Mouse (Mus musculus): ENCODE results near the gene Ppp2r5c. TPM values are rescaled to one million over a fixed set of nuclear protein-coding genes. Genes with fewer than 3 reads are reported as not detected.

The Ppp2r5c gene
- total RNA-seq, 2 experiments from 2014 or later = 57.9 to 80.9 TPM

DNA sequence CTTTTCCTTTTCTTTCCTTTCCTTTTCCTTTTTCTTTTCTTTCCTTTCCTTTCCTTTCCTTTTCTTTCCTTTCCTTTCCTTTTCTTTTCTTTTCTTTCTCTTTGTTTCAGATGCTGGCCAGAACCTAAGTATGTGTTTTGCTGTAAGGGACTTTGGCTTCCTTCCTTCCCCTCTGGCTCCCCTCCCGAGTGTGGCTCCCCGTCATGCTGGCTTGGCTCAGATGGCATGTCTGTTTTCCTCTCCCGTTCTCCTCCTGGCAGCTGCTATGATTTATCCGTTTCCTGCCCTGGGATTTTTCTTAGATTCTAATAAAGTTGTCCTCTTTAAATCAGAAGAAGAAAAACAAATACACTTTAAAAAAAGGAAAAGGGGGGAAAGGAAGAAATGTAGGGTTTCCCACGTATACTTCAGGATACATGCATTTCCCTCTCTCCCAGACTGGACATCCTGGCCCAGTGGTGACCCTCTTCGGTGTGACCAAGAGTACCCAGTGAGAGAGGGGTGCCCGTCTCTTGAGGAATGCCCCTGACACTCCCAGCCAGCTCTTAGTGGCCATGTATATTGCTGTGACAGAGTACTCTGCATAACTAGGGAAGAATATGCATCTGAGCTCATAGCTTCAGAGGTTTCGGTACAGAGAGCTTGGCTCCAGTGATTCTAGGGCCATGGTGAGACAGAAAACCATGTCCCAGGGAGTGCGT lies 63.4 kb downstream of the Ppp2r5c start:
- H3K27ac ChIP-seq = peak overlapping the region; percentile 71
- TF ChIP-seq CTCF (IDR thresholded peaks at IDR 0.05) = no peak
- intact Hi-C loops (cut with DNase I) = no loop called here

DNA sequence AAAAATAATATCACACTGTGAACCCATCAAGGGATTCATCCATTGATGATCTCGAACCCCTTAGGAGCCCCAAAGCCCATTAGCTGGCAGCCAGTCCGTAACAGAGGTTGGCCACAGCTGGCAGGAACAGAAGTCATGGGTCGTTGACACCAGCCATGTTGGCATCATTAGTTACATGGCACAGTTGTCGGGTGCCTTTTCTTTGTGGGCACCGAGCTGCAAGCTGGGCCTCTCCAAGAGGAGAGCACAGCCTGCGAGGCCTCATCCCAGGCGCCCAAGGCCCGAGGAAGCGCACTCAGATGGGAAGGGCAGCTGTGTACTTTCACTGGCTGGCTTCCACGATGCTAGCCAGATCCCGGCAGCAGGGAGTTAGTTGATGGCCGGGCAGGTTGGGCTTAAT lies 64.3 kb downstream of the Ppp2r5c start:
- intact Hi-C loops (cut with DNase I) = no loop called here
- Histone ChIP-seq H3K27ac (peak overlapping the region; percentile 71), H3K4me3 (no peak overlapping the region)
- DNase-seq = no peak
- TF ChIP-seq CTCF (IDR thresholded peaks at IDR 0.05) = no peak

More for the DNA sequence above, 63.4 kb downstream of the Ppp2r5c start:
- DNase-seq = peak; percentile 85
- H3K4me3 ChIP-seq = no peak overlapping the region

DNA sequence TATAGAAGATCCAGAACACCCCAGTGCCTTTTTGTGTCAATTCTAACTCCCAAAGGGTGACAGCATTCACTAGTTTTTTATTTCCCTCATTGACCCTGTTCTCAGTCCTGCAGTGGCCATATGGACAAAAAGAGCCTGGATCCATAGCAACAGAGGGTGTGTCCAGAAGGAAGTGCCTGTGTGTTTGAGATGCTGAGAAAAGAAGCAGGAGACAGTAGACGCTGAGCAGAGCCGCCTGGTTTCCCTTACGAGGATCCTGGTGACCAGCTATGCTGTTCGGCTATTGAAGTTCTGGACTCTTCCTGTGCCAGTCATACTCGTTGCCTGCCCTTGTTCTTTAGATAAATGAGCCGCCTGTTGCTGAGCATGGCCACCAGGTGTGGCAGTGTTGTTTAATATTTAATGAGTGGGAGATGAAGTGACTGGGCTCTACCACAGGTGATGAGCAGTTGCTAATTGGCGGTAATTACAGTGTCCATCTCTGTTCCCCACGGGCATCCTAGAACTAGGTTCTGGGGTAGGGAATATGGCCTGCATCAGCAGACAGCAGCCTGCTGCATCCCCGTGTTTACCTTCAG lies 65.0 kb downstream of the Ppp2r5c start:
- H3K27ac ChIP-seq = peak overlapping the region; percentile 71
- peak; percentile 13; the same call in 1 of the 2 replicates for TF ChIP-seq CTCF (IDR thresholded peaks at IDR 0.05)

DNA sequence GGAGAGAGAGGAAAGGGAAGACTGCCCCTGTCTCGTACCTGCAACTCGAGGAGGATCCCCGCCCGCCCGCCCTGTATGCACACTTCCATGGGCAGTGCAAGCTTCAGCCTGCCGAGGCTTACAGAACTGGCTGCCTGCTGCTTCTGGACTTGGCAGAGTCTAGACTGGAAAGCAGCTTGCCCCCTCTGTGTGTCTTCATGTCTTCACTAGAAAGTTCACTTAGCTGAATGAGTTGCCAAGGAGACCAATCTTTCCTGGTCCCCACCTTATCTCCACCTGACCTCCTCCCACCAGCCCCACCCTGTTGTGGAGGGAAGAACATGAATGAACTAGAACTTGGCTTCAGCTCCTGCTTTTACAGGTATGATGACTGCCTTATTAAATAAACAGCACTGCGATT lies 66.0 kb downstream of the Ppp2r5c start:
- intact Hi-C loops (cut with DNase I) = no loop called here
- Histone ChIP-seq H3K4me3 (no peak overlapping the region), H3K27ac (peak overlapping the region; percentile 49)
- TF ChIP-seq CTCF (IDR thresholded peaks at IDR 0.05) = no peak
- DNase-seq = no peak

More for the DNA sequence above, 65.0 kb downstream of the Ppp2r5c start:
- no peak overlapping the region for H3K4me3 ChIP-seq
- intact Hi-C loops (cut with DNase I) = no loop called here
- no peak for DNase-seq

DNA sequence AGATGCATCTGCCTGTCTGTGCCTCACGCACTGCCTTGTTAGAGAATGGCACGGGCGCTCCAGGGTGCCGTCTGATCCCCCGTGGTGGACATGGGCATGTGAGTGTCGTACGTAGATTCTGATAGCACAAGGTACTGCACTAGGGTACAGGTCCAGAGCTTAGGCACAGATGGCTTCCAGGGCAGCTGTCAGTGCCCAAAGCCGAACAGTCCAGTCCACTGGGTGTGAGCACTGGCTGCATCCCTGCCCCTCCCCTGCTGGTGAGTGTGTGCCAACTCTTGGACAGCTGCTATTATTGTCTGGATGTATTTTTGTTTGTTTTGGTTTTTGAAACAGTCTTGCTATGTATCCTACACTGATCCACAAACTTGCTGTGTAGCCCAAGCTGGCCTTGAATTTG lies 68.8 kb downstream of the Ppp2r5c start:
- DNase-seq = peak; percentile 48
- no peak overlapping the region for H3K4me3 ChIP-seq
- no peak for TF ChIP-seq CTCF (IDR thresholded peaks at IDR 0.05)
- H3K27ac ChIP-seq = peak overlapping the region; percentile 53
- intact Hi-C loops (cut with DNase I) = no loop called here

DNA sequence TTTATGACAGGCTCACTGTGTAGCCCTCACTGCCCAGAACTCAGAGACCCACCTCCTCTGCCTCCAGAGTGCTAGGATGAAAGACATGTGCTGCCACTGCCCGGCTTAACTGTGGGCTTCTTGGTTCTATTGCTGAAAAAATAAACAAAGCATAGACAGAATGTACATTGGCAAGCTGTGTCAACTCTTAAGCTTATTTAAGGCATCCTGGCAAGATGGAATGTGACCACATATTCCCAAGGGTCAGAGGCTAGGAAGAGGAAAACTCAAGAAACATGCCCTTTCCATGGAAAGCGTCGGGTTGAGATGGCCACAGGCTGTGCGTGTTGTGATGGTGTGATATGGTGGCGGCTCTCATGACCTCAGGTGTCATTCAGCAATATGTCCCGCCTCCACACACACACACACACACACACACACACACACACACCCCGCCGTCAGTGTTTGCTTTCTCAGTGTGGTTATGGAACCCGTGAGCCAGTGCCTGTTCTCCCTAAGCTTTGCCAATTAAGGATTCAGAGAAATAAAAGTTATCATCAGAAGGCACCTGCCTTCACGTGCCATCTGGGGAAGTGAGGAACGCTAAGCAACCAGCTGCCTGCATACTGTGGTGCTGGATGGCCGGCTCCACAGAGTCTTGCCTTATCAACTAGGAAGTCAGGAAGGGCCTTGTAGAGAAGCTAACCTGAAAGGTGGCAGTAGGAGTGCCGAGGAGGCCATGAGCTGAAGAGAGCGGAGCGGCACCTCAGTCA lies 73.5 kb downstream of the Ppp2r5c start:
- Histone ChIP-seq H3K27ac (no peak overlapping the region), H3K4me3 (no peak overlapping the region)
- intact Hi-C loops (cut with DNase I) = no loop called here
- no peak for TF ChIP-seq CTCF (IDR thresholded peaks at IDR 0.05)
- no peak for DNase-seq

DNA sequence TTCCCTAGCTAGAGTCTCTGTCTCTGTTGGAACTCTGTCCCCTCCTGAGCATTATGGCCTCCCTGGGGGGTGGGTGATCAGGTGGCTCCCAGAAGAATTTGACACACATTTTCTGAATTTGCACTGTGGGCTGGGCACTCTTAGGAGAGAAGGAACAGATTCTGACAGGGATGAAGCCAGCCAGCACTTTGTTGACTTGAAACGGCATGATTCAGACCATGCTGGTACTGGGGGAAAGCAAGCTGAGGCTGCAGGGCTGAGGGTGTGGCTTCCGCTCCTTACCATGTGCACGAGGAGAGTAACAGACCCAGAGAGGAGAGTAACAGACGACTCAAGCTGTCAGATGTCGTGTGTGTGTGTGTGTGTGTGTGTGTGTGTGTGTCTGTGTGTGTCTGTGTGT lies 76.6 kb downstream of the Ppp2r5c start:
- no peak for DNase-seq
- Histone ChIP-seq H3K4me3 (no peak overlapping the region), H3K27ac (peak overlapping the region; percentile 43; the same call in 1 of the 2 replicates)
- intact Hi-C loops (cut with DNase I) = no loop called here
- no peak for TF ChIP-seq CTCF (IDR thresholded peaks at IDR 0.05)

DNA sequence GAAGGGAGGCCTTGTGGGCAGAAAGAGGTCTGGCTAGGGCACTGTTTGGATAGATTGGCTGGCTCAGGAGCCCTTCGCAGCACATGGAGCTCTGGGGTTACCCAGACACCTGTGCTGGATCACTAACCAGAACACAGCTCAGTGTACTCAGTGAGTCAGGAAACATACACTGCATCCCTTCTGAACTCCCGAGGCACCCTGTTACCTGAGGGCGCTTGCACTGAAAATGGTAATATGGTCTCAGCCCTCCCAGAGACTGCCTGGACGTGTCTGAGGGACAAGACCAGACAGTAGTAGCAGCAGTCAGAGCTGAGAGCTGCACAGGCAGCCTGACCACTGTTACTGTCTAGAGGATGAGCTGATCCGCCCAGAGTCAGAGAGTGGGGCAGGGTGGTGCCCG lies 85.8 kb downstream of the Ppp2r5c start:
- no peak overlapping the region for H3K4me3 ChIP-seq
- intact Hi-C loops (cut with DNase I) = no loop called here
- peak overlapping the region; percentile 61 for H3K27ac ChIP-seq
- DNase-seq = no peak
- no peak for TF ChIP-seq CTCF (IDR thresholded peaks at IDR 0.05)

DNA sequence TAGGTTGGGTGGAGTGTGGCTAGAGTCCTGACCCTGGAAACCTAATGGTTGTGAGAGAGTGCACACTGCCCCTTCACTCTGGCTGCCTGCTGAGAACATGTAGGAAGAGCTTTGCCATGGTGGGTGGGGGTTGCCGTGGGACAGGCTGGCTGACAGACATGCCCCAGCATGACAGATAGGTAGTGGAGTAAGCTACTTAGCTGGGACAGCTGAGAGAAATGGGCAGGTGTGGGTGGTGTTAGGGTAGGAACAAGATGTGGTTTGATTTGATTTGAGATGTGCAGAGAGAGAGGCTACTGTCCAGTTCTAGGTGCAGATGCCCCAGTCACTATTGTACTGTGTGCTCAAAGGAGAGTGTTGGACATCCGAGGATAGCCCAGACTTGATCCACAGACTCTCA lies 86.2 kb downstream of the Ppp2r5c start:
- intact Hi-C loops (cut with DNase I) = no loop called here
- no peak overlapping the region for H3K4me3 ChIP-seq
- no peak for DNase-seq
- peak overlapping the region; percentile 61 for H3K27ac ChIP-seq
- TF ChIP-seq CTCF (IDR thresholded peaks at IDR 0.05) = no peak

DNA sequence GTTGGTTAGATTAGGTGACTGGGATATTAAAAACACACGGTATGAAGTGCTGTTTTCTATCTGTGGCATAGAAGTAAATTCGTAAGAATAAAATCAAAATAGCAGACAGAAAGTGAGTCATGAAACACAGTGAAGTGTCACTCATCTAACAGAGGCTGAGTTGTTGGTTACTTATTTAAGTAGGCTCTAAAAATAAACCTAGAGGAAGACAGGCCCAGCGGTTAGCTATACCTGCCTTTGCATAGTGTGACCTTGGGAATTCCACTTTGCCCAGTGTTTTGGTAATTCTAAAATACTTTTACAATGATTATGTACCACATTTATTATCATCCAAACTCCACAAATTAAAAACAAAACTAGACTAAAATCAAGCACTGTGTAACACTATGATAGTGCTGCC lies 86.9 kb downstream of the Ppp2r5c start:
- peak overlapping the region; percentile 61 for H3K27ac ChIP-seq
- H3K4me3 ChIP-seq = no peak overlapping the region
- TF ChIP-seq CTCF (IDR thresholded peaks at IDR 0.05) = no peak
- intact Hi-C loops (cut with DNase I) = no loop called here
- DNase-seq = no peak

DNA sequence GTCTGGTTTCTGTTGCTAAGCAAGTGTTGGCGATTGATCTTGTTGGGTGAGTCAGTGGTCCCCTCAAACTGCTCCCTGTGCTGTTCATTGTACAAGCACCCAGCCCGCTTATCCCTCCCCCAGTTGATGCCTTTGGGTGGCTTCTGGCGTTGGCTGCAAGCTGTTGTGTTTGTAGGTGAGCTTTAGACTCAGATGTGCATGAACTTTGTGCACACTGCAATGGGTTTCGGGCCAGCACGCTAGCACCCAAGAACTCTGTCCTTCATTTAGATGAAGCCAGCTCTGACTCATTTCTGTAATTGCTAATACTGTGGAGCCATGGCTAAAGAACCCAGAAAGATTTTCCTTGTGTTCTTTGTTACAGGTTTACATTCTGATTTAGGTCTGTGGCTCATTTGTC lies 88.4 kb downstream of the Ppp2r5c start:
- no peak for TF ChIP-seq CTCF (IDR thresholded peaks at IDR 0.05)
- intact Hi-C loops (cut with DNase I) = loop anchor here (5.0 kb wide), 1 partner anchor 48 kb away; no protein-coding TSS in a partner anchor
- peak overlapping the region; percentile 28; the same call in 1 of the 2 replicates for H3K27ac ChIP-seq
- no peak overlapping the region for H3K4me3 ChIP-seq
- DNase-seq = no peak

DNA sequence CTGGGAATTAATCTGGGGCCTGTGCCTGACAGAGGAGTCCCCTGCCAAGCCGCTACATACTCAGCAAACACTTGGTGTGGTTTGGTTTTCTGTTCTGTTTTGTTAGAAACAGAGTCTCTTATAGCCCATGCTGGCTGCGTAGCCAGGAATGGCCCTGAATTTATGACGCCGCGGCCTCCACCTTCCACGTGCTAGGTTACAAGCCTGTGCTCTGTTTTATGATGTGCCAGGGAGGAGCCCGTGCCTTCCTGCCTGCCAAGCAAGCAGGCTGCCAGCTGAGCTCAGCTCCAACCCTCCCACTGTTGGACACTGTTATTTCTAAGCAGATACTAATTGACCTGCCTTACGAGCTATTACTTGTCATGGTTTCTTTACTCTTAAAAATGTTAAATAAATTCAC lies 90.8 kb downstream of the Ppp2r5c start:
- Histone ChIP-seq H3K27ac (peak overlapping the region; percentile 76), H3K4me3 (no peak overlapping the region)
- TF ChIP-seq CTCF (IDR thresholded peaks at IDR 0.05) = no peak
- intact Hi-C loops (cut with DNase I) = loop anchor here (5.0 kb wide), 1 partner anchor 50 kb away; no protein-coding TSS in a partner anchor
- peak; percentile 80 for DNase-seq

DNA sequence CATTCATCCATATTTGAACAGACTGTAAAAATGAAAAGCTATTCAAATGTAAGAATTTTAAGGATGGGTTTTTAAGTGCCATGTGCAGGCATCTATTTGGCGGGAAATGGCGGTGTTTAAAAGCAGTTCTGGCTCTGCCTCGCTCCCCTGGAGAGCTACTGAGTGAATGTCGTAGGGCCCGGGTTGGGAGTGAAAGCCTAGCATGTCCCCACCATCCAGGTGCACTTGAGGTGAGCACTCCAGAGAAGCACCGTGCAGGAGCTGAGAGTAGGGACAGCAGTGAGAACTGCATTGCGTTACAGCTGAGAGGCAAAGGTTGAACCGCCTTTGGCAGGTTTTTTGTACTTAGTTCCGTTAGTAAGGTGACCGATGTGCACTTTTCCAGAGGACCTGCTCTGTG lies 92.4 kb downstream of the Ppp2r5c start:
- no peak overlapping the region for H3K27ac ChIP-seq
- no peak overlapping the region for H3K4me3 ChIP-seq
- intact Hi-C loops (cut with DNase I) = loop anchor here (5.0 kb wide), 1 partner anchor 52 kb away; no protein-coding TSS in a partner anchor
- TF ChIP-seq CTCF (IDR thresholded peaks at IDR 0.05) = no peak
- no peak for DNase-seq

Measured in gastrocnemius, adult 2 months (tissue).